Mouse (Mus musculus): ENCODE data around the gene Zfp367. TPM values are rescaled to one million over a fixed set of nuclear protein-coding genes. Genes with fewer than 3 reads are reported as not detected.

The Zfp367 gene
- polyA plus RNA-seq, 1 experiment from 2014 or later: 21.2 TPM

DNA sequence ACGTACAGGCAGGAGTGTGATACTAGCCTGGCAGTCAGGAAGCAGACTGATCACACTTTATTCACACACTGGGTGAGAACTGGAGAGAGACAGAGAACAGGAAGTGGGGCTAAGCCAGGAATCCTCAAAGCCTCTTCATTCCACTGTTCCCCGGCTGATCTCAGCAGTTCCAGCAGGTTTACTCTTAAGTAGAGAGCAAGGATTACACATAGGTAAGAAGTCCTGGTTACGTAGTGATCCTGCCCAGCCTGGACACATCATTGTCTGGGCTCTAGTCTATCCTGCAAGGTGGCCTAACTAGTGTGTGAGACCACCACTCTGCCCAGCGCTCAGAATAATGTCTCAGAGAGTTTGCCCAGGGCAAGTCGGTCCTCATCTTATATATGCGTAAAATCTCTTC, 60.2 kb downstream of the Zfp367 start:
- H3K4me2 ChIP-seq: no peak overlapping the region
- H3K36me3 ChIP-seq (ENCODE audit: control insufficient read depth, insufficient read depth, low read length): no peaks in the 10 kb centered on the region
- H3K4me1 ChIP-seq (replicated peaks; ENCODE audit: control insufficient read depth, insufficient read depth, low read length): no peaks in the 10 kb centered on the region
- H3K9ac ChIP-seq (ENCODE audit: low read depth, low read length): no peak overlapping the region
- DNase-seq (ENCODE audit: low spot score): no peak
- H3K9me3 ChIP-seq (ENCODE audit: control insufficient read depth, low read length): no peaks in the 10 kb centered on the region
- no peaks in the 10 kb centered on the region for H3K27me3 ChIP-seq (replicated peaks; ENCODE audit: control insufficient read depth, insufficient read depth, low read length)
- ATAC-seq (replicated peaks; ENCODE audit: low FRiP score): no peak
- no peak overlapping the region for H3K4me3 ChIP-seq (ENCODE audit: low read depth, low read length)
- WGBS: 66% methylated on average over 6 of the region's 6 CpGs
- no peak overlapping the region for H3K27ac ChIP-seq (ENCODE audit: low read depth, low read length)

- Histone ChIP-seq H3K4me2 (no peak overlapping the region), H3K9me3 (ENCODE audit: control insufficient read depth, low read length) (no peaks in the 10 kb centered on the region), H3K27ac (ENCODE audit: low read depth, low read length) (no peak overlapping the region), H3K4me3 (ENCODE audit: low read depth, low read length) (no peak overlapping the region), H3K36me3 (ENCODE audit: control insufficient read depth, insufficient read depth, low read length) (no peaks in the 10 kb centered on the region), H3K4me1 (replicated peaks; ENCODE audit: control insufficient read depth, insufficient read depth, low read length) (no peaks in the 10 kb centered on the region), H3K9ac (ENCODE audit: low read depth, low read length) (no peak overlapping the region), H3K27me3 (replicated peaks; ENCODE audit: control insufficient read depth, insufficient read depth, low read length) (no peaks in the 10 kb centered on the region)
- 58% methylated on average over 3 of the region's 3 CpGs for WGBS
- ATAC-seq (replicated peaks; ENCODE audit: low FRiP score) (no peak), DNase-seq (ENCODE audit: low spot score) (no peak)
Measured at GRCm38 (mm10) chr13:64092141-64092540, 60.9 kb downstream of the Zfp367 start.

GRCm38 (mm10) chr13:64091006-64091405, 62.0 kb downstream of the Zfp367 start:
- no peaks in the 10 kb centered on the region for H3K9me3 ChIP-seq (ENCODE audit: control insufficient read depth, low read length)
- H3K9ac ChIP-seq (ENCODE audit: low read depth, low read length): no peak overlapping the region
- WGBS: 73% methylated on average over 7 of the region's 7 CpGs
- H3K4me3 ChIP-seq (ENCODE audit: low read depth, low read length): no peak overlapping the region
- H3K4me2 ChIP-seq: no peak overlapping the region
- no peak for DNase-seq (ENCODE audit: low spot score)
- no peak for ATAC-seq (replicated peaks; ENCODE audit: low FRiP score)
- no peaks in the 10 kb centered on the region for H3K4me1 ChIP-seq (replicated peaks; ENCODE audit: control insufficient read depth, insufficient read depth, low read length)
- H3K27ac ChIP-seq (ENCODE audit: low read depth, low read length): no peak overlapping the region
- no peaks in the 10 kb centered on the region for H3K27me3 ChIP-seq (replicated peaks; ENCODE audit: control insufficient read depth, insufficient read depth, low read length)
- H3K36me3 ChIP-seq (ENCODE audit: control insufficient read depth, insufficient read depth, low read length): no peaks in the 10 kb centered on the region

GRCm38 (mm10) chr13:64090278-64090677, 62.7 kb downstream of the Zfp367 start:
- ATAC-seq (replicated peaks; ENCODE audit: low FRiP score) (no peak), DNase-seq (ENCODE audit: low spot score) (no peak)
- 67% methylated on average over 5 of the region's 5 CpGs for WGBS
- Histone ChIP-seq H3K9me3 (ENCODE audit: control insufficient read depth, low read length) (no peaks in the 10 kb centered on the region), H3K4me1 (replicated peaks; ENCODE audit: control insufficient read depth, insufficient read depth, low read length) (no peaks in the 10 kb centered on the region), H3K4me2 (no peak overlapping the region), H3K27me3 (replicated peaks; ENCODE audit: control insufficient read depth, insufficient read depth, low read length) (no peaks in the 10 kb centered on the region), H3K9ac (ENCODE audit: low read depth, low read length) (no peak overlapping the region), H3K4me3 (ENCODE audit: low read depth, low read length) (no peak overlapping the region), H3K27ac (ENCODE audit: low read depth, low read length) (no peak overlapping the region), H3K36me3 (ENCODE audit: control insufficient read depth, insufficient read depth, low read length) (no peaks in the 10 kb centered on the region)

DNA sequence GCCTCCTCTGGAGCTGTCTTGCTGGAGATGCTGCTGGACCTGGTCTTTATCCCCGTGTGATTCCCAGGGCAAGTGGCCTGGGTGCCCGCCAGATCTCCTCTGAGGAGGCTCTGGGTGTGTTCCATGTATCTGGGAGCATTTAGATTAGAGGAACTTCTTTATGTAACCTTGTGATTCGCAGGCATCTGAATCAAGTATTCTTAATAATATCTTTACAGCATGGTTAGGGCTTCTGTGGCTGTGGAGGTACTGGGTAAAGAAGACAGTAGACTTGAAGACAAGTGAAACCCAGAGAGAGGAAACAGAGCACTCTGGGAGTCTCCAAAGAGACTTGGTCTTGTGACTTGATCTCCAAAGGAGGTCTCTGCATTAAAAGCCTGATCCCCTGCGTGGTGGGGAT, 63.9 kb downstream of the Zfp367 start, which contains the start of gene Hsd17b3:
TSS of gene Hsd17b3 (minus strand) at position 101 of the 400 bp plus-strand sequence.
- no peak for ATAC-seq (replicated peaks; ENCODE audit: low FRiP score)
- Histone ChIP-seq H3K4me3 (ENCODE audit: low read depth, low read length) (no peak within 1 kb of the TSS), H3K36me3 (ENCODE audit: control insufficient read depth, insufficient read depth, low read length) (no peaks in the 10 kb centered on the region), H3K27ac (ENCODE audit: low read depth, low read length) (no peak within 1 kb of the TSS), H3K9me3 (ENCODE audit: control insufficient read depth, low read length) (no peaks in the 10 kb centered on the region), H3K27me3 (replicated peaks; ENCODE audit: control insufficient read depth, insufficient read depth, low read length) (no peaks in the 10 kb centered on the region), H3K4me2 (no peak within 1 kb of the TSS), H3K4me1 (replicated peaks; ENCODE audit: control insufficient read depth, insufficient read depth, low read length) (no peaks in the 10 kb centered on the region), H3K9ac (ENCODE audit: low read depth, low read length) (no peak within 1 kb of the TSS)
- 67% methylated on average over 4 of the region's 4 CpGs for WGBS
- DNase-seq (ENCODE audit: low spot score): no peak

GRCm38 (mm10) chr13:64088057-64088456, 64.9 kb downstream of the Zfp367 start:
- Histone ChIP-seq H3K9ac (ENCODE audit: low read depth, low read length) (no peak overlapping the region), H3K4me1 (replicated peaks; ENCODE audit: control insufficient read depth, insufficient read depth, low read length) (no peaks in the 10 kb centered on the region), H3K36me3 (ENCODE audit: control insufficient read depth, insufficient read depth, low read length) (no peaks in the 10 kb centered on the region), H3K27me3 (replicated peaks; ENCODE audit: control insufficient read depth, insufficient read depth, low read length) (no peaks in the 10 kb centered on the region), H3K4me3 (ENCODE audit: low read depth, low read length) (no peak overlapping the region), H3K27ac (ENCODE audit: low read depth, low read length) (no peak overlapping the region), H3K9me3 (ENCODE audit: control insufficient read depth, low read length) (no peaks in the 10 kb centered on the region), H3K4me2 (no peak overlapping the region)
- DNase-seq (ENCODE audit: low spot score) (no peak), ATAC-seq (replicated peaks; ENCODE audit: low FRiP score) (no peak)
- WGBS: 76% methylated on average over 7 of the region's 7 CpGs

DNA sequence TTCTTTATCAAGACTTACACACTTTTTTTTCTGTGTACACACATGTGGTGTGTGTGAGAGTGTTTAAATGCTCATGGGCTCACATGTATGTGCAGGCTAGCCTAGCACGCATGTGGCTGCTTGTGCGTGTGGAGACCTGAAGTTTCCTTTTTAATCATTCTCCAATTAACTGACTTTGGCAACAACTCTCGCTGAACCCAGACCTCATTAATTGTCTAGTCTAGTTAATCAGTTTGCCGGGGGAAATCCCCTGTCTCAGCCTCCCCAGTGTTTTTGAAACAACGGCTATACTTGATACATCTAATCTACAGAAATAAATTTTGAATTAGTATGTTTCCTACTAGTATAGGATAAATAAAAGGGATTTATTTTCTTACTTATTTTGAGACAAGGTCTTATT, 67.0 kb downstream of the Zfp367 start:
- DNase-seq (ENCODE audit: low spot score): no peak
- H3K4me2 ChIP-seq: no peak overlapping the region
- H3K9ac ChIP-seq (ENCODE audit: low read depth, low read length): no peak overlapping the region
- ATAC-seq (replicated peaks; ENCODE audit: low FRiP score): no peak
- no peaks in the 10 kb centered on the region for H3K36me3 ChIP-seq (ENCODE audit: control insufficient read depth, insufficient read depth, low read length)
- H3K27me3 ChIP-seq (replicated peaks; ENCODE audit: control insufficient read depth, insufficient read depth, low read length): no peaks in the 10 kb centered on the region
- WGBS: 89% methylated on average over 5 of the region's 5 CpGs
- H3K9me3 ChIP-seq (ENCODE audit: control insufficient read depth, low read length): no peaks in the 10 kb centered on the region
- no peak overlapping the region for H3K4me3 ChIP-seq (ENCODE audit: low read depth, low read length)
- no peaks in the 10 kb centered on the region for H3K4me1 ChIP-seq (replicated peaks; ENCODE audit: control insufficient read depth, insufficient read depth, low read length)
- H3K27ac ChIP-seq (ENCODE audit: low read depth, low read length): no peak overlapping the region

GRCm38 (mm10) chr13:64083331-64083730, 69.7 kb downstream of the Zfp367 start:
- no peaks in the 10 kb centered on the region for H3K36me3 ChIP-seq (ENCODE audit: control insufficient read depth, insufficient read depth, low read length)
- H3K9me3 ChIP-seq (ENCODE audit: control insufficient read depth, low read length): no peaks in the 10 kb centered on the region
- no peak overlapping the region for H3K4me2 ChIP-seq
- H3K27me3 ChIP-seq (replicated peaks; ENCODE audit: control insufficient read depth, insufficient read depth, low read length): no peaks in the 10 kb centered on the region
- no peak overlapping the region for H3K4me3 ChIP-seq (ENCODE audit: low read depth, low read length)
- no peaks in the 10 kb centered on the region for H3K4me1 ChIP-seq (replicated peaks; ENCODE audit: control insufficient read depth, insufficient read depth, low read length)
- H3K9ac ChIP-seq (ENCODE audit: low read depth, low read length): no peak overlapping the region
- no peak overlapping the region for H3K27ac ChIP-seq (ENCODE audit: low read depth, low read length)
- no peak for ATAC-seq (replicated peaks; ENCODE audit: low FRiP score)
- DNase-seq (ENCODE audit: low spot score): no peak
- 88% methylated on average over 3 of the region's 3 CpGs for WGBS

Measured in liver, embryonic 11.5 days (tissue).